Mouse (Mus musculus) heart, postnatal 0 days (tissue): ENCODE results near the gene Tmem147. TPM values are rescaled to one million over a fixed set of nuclear protein-coding genes. Genes with fewer than 3 reads are reported as not detected.

Experiments
- ATAC-seq: fragments of 200-750 bp; cut with Nextera tagmentation; 2 replicates; pipeline ENCODE4 v1.8.0; 2017; ENCODE audit warnings: low read depth, moderate number of reproducible peaks, moderate library complexity; ENCODE audit not compliant: insufficient read depth
- DNase-seq: peaks from one replicate; pipeline ENCODE4 v3.0.0-alpha.2; 2016; ENCODE audit warnings: low spot score
- H3K27ac ChIP-seq: fragments of 300-500 bp; sonication (generic); 2 replicates; pipeline ENCODE4 v1.5.1; 2014; ENCODE audit warnings: low read depth, mild to moderate bottlenecking
- H3K27me3 ChIP-seq: fragments of 300-500 bp; sonication (generic); 2 replicates; pipeline ENCODE4 v1.6.1; 2014; ENCODE audit warnings: low read length, mixed read lengths; ENCODE audit not compliant: control insufficient read depth, insufficient read depth
- H3K36me3 ChIP-seq: fragments of 300-500 bp; sonication (generic); replicated peaks from 2 replicates; pipeline ENCODE4 v1.6.1; 2014; ENCODE audit warnings: low read length, mixed read lengths; ENCODE audit not compliant: control insufficient read depth, insufficient read depth
- H3K4me1 ChIP-seq: fragments of 300-500 bp; sonication (generic); 2 replicates; pipeline ENCODE4 v1.6.1; 2014; ENCODE audit warnings: antibody characterized with exemption; ENCODE audit not compliant: control insufficient read depth, insufficient read depth
- H3K4me2 ChIP-seq: fragments of 300-500 bp; sonication (generic); 2 replicates; pipeline ENCODE4 v1.6.1; 2014; ENCODE audit warnings: low read depth, mild to moderate bottlenecking, low read length, moderate library complexity
- H3K4me3 ChIP-seq: fragments of 300-500 bp; sonication (generic); 2 replicates; pipeline ENCODE4 v1.5.1; 2014; ENCODE audit warnings: low read depth, low read length
- H3K9ac ChIP-seq: fragments of 300-500 bp; sonication (generic); replicated peaks from 2 replicates; pipeline ENCODE4 v1.6.1; 2014; ENCODE audit warnings: low read depth, low read length, mixed read lengths
- H3K9me3 ChIP-seq: fragments of 300-500 bp; sonication (generic); replicated peaks from 2 replicates; pipeline ENCODE4 v1.6.1; 2016; ENCODE audit warnings: low read length; ENCODE audit not compliant: control insufficient read depth
- CTCF ChIP-seq: IDR thresholded peaks from 2 replicates; pipeline ENCODE4 v1.5.1; 2016; ENCODE audit warnings: antibody characterized with exemption, control low read depth, low read depth
- EP300 ChIP-seq: IDR thresholded peaks from 2 replicates; pipeline ENCODE4 v1.6.1; 2016; ENCODE audit warnings: antibody characterized with exemption, low read depth
- WGBS: fragments of 180-500 bp; shearing (Covaris S2); extraction: QIAGEN DNeasy Blood & Tissue Kit; methylation state at CpG from one replicate; pipeline ENCODE4 v1.1.7; 2014; 5-methylcytosine and 5-hydroxymethylcytosine counted together
- polyA plus RNA-seq: library from polyadenylated mRNA; unstranded; fragments of >200 nt; fragmentation: Nextera tagmentation; extraction: Ambion mirVana; gene quantifications from 2 replicates; pipeline ENCODE4 v1.2.1, GENCODE M21; 2015
- total RNA-seq: library from RNA; depleted of rRNA; stranded (reverse); fragments of >200 nt; gene quantifications from 2 replicates; pipeline ENCODE4 v1.2.3, GENCODE M21; 2014; ENCODE audit warnings: low replicate concordance

Gene Tmem147
- total and polyA plus RNA-seq, 2 experiments from 2014 or later = 228 to 283 TPM

- no peak overlapping the region for H3K9ac ChIP-seq
- DNase-seq (no peak), ATAC-seq (no peak)
- H3K36me3 ChIP-seq = peaks cover 3% of the 10 kb centered on the region; the same call in 1 of the 2 replicates
- H3K27me3 ChIP-seq = peaks cover 12% of the 10 kb centered on the region
- peaks cover 8% of the 10 kb centered on the region for H3K4me1 ChIP-seq
- H3K4me3 ChIP-seq = no peak overlapping the region
- no peak for TF ChIP-seq EP300
- no peak for TF ChIP-seq CTCF
- H3K9me3 ChIP-seq = no peaks in the 10 kb centered on the region
- no peak overlapping the region for H3K4me2 ChIP-seq
- H3K27ac ChIP-seq = no peak overlapping the region
- 81% methylated on average over 7 of the region's 7 CpGs for WGBS
Observed at GRCm38 (mm10) chr7:30721286-30721685, 8.1 kb downstream of the Tmem147 start.

- H3K27me3 ChIP-seq = peaks cover 14% of the 10 kb centered on the region
- no peaks in the 10 kb centered on the region for H3K36me3 ChIP-seq
- H3K9ac ChIP-seq = no peak overlapping the region
- DNase-seq = no peak
- no peak overlapping the region for H3K4me3 ChIP-seq
- no peak overlapping the region for H3K27ac ChIP-seq
- H3K4me1 ChIP-seq = peaks cover 8% of the 10 kb centered on the region
- ATAC-seq = no peak
- H3K4me2 ChIP-seq = no peak overlapping the region
- 89% methylated on average over 5 of the region's 5 CpGs for WGBS
- no peaks in the 10 kb centered on the region for H3K9me3 ChIP-seq
- TF ChIP-seq EP300 (no peak), CTCF (no peak)
Observed at GRCm38 (mm10) chr7:30719669-30720068, 9.7 kb downstream of the Tmem147 start.

GRCm38 (mm10) chr7:30717716-30718046, 11.7 kb downstream of the Tmem147 start:
- Histone ChIP-seq H3K4me1 (peaks cover 8% of the 10 kb centered on the region), H3K9me3 (no peaks in the 10 kb centered on the region), H3K27me3 (peaks cover 14% of the 10 kb centered on the region), H3K36me3 (no peaks in the 10 kb centered on the region), H3K9ac (no peak overlapping the region), H3K4me3 (peak overlapping the region; percentile 1), H3K4me2 (peak overlapping the region; percentile 44), H3K27ac (no peak overlapping the region)
- TF ChIP-seq EP300 (no peak), CTCF (no peak)
- WGBS = 16% methylated on average over 14 of the region's 14 CpGs
- no peak for ATAC-seq
- DNase-seq = no peak

- no peak overlapping the region for H3K9ac ChIP-seq
- no peak overlapping the region for H3K27ac ChIP-seq
- 4% methylated on average over 43 of the region's 43 CpGs for WGBS
- peak overlapping the region; percentile 1 for H3K4me3 ChIP-seq
- H3K4me2 ChIP-seq = peak overlapping the region; percentile 44
- H3K27me3 ChIP-seq = peaks cover 14% of the 10 kb centered on the region
- ATAC-seq = peak; percentile 81
- DNase-seq = peak; percentile 21
- TF ChIP-seq EP300 = no peak
- TF ChIP-seq CTCF = no peak
- H3K36me3 ChIP-seq = no peaks in the 10 kb centered on the region
- H3K9me3 ChIP-seq = no peaks in the 10 kb centered on the region
- peaks cover 8% of the 10 kb centered on the region for H3K4me1 ChIP-seq
Observed at GRCm38 (mm10) chr7:30717006-30717715, 12.2 kb downstream of the Tmem147 start.

GRCm38 (mm10) chr7:30711942-30712341, 17.4 kb downstream of the Tmem147 start, which contains the start of gene Atp4a:
Gene Atp4a (plus strand): TSS chr7:30712209.
- Histone ChIP-seq H3K4me3 (no peak within 1 kb of the TSS), H3K27ac (no peak within 1 kb of the TSS), H3K27me3 (peaks cover 5% of the 10 kb centered on the region), H3K4me1 (peaks cover 11% of the 10 kb centered on the region), H3K4me2 (no peak within 1 kb of the TSS), H3K36me3 (no peaks in the 10 kb centered on the region), H3K9ac (no peak within 1 kb of the TSS), H3K9me3 (no peaks in the 10 kb centered on the region)
- no peak for TF ChIP-seq EP300
- TF ChIP-seq CTCF = no peak
- no peak for ATAC-seq
- no peak for DNase-seq
- 77% methylated on average over 3 of the region's 3 CpGs for WGBS

- H3K4me1 ChIP-seq = 0 out of 2 replicates have a peak, but pooled peaks cover 10% of the 10 kb centered on the region
- ATAC-seq = no peak
- no peaks in the 10 kb centered on the region for H3K9me3 ChIP-seq
- no peaks in the 10 kb centered on the region for H3K27me3 ChIP-seq
- H3K4me2 ChIP-seq = no peak overlapping the region
- no peak overlapping the region for H3K27ac ChIP-seq
- 73% methylated on average over 1 of the region's 1 CpGs for WGBS
- H3K4me3 ChIP-seq = no peak overlapping the region
- H3K9ac ChIP-seq = no peak overlapping the region
- no peak for DNase-seq
- TF ChIP-seq EP300 (no peak), CTCF (no peak)
- H3K36me3 ChIP-seq = no peaks in the 10 kb centered on the region
Observed at GRCm38 (mm10) chr7:30707441-30707840, 21.9 kb downstream of the Tmem147 start.
